Mouse (Mus musculus) liver, embryonic 12.5 days (tissue): Measurements from ENCODE around the gene Vipr2. TPM values are rescaled to one million over a fixed set of nuclear protein-coding genes. Genes with fewer than 3 reads are reported as not detected.
A peak's percentile ranks its signal among the peaks of the same experiment; 100 is the strongest.

Experiments used
- ATAC-seq: fragments of 200-750 bp; cut with Nextera tagmentation; 2 replicates; pipeline ENCODE4 v1.8.0; 2017; ENCODE audit warnings: moderate number of reproducible peaks, mild to moderate bottlenecking, moderate library complexity
- H3K27ac ChIP-seq: fragments of 300-500 bp; sonication (generic); 2 replicates; pipeline ENCODE4 v1.5.1; 2016; ENCODE audit warnings: mild to moderate bottlenecking
- H3K27me3 ChIP-seq: fragments of 300-500 bp; sonication (generic); replicated peaks from 2 replicates; pipeline ENCODE4 v1.6.1; 2016; ENCODE audit warnings: mild to moderate bottlenecking, moderate library complexity
- H3K36me3 ChIP-seq: fragments of 300-500 bp; sonication (generic); 2 replicates; pipeline ENCODE4 v1.6.1; 2016; ENCODE audit warnings: mild to moderate bottlenecking, moderate library complexity
- H3K4me1 ChIP-seq: fragments of 300-500 bp; sonication (generic); 2 replicates; pipeline ENCODE4 v1.6.1; 2016
- H3K4me2 ChIP-seq: fragments of 300-500 bp; sonication (generic); 2 replicates; pipeline ENCODE4 v1.6.1; 2016; ENCODE audit warnings: mild to moderate bottlenecking, moderate library complexity
- H3K4me3 ChIP-seq: fragments of 300-500 bp; sonication (generic); 2 replicates; pipeline ENCODE4 v1.5.1; 2016; ENCODE audit warnings: mild to moderate bottlenecking, moderate library complexity
- H3K9ac ChIP-seq: fragments of 300-500 bp; sonication (generic); 2 replicates; pipeline ENCODE4 v1.6.1; 2016; ENCODE audit warnings: mild to moderate bottlenecking, moderate library complexity
- H3K9me3 ChIP-seq: fragments of 300-500 bp; sonication (generic); replicated peaks from 2 replicates; pipeline ENCODE4 v1.6.1; 2016; ENCODE audit warnings: mild to moderate bottlenecking, moderate library complexity
- WGBS: fragments of 180-500 bp; shearing (Covaris S2); methylation state at CpG from one replicate; pipeline ENCODE4 v1.1.7; 2016; ENCODE audit not compliant: insufficient replicate concordance; 5-methylcytosine and 5-hydroxymethylcytosine counted together
- polyA plus RNA-seq: library from polyadenylated mRNA; unstranded; fragments of >200 nt; fragmentation: Nextera tagmentation; extraction: Ambion mirVana; gene quantifications from 2 replicates; pipeline ENCODE4 v1.2.1, GENCODE M21; 2016

The Vipr2 gene
- 0.27 and 0.38 TPM in 2 replicates for polyA plus RNA-seq

DNA sequence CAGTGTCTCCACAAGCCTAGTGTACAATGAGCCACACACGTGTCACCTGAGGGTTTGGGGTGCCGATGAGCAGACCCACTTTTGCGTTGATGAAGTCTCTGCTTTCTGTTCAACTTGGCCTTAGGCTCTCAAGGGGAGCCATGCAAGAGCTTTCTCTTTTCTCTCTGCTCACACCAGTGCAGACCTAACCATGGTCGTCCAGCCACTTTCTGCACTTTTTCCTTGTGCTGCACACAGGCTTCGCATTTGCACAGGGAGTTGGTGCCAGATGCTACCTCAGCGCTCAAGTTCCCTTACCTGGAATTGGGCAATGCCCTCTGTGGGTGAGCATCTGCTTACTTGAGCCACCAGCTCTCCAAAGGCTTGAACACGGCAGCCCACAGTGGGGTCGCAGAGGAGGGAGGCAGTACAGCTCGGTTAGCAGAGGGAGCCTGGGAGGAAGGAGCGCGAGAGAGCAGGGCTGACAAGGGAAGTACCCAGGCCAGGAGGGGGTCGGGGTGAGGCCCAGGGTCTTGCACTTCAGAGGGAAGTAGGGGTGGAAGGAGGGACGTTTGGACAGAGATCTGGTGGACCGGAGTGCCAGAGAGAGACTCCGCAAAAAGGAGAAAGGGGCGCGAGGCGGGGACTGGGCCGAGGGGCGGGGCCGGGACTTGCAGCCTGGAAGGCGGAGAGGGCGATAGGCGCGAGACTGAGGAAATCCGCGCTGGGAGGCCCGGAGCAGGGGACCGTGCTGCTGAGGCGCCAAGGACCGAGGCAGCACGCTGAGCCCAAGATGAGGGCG is at the start of gene Vipr2:
Gene Vipr2, plus strand, starts transcription at position 653 of the 781 bp plus-strand sequence.
- peak; percentile 75 for ATAC-seq
- peak within 1 kb of the TSS; percentile 52 for H3K4me3 ChIP-seq
- WGBS = 4% methylated on average over 33 of the region's 33 CpGs
- no peak within 1 kb of the TSS for H3K27ac ChIP-seq
- H3K4me2 ChIP-seq = peak within 1 kb of the TSS; percentile 71
- H3K9me3 ChIP-seq = no peaks in the 10 kb centered on the region
- H3K27me3 ChIP-seq = peaks cover 43% of the 10 kb centered on the region
- H3K4me1 ChIP-seq = 0 out of 2 replicates have a peak, but pooled peaks cover 4% of the 10 kb centered on the region
- H3K36me3 ChIP-seq = no peaks in the 10 kb centered on the region
- H3K9ac ChIP-seq = peak within 1 kb of the TSS; percentile 35; the same call in 1 of the 2 replicates

DNA sequence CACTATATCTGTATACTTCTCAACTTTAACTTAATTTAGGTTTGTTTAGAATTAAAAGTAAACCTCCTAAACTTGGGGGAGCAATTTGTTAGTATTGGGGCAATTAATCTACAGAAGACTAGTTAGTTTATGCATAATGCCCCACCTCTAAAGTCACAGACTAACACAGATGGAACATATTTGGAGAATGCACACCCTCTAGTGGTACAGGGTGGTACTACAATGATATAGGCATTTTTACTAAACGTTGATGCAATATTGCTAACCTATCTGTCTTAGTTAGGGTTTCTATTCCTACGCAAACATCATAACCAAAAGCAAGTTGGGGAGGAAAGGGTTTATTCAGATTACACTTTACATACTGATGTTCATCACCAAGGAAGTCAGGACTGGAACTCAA is 49.4 kb upstream of the Vipr2 start:
- no peaks in the 10 kb centered on the region for H3K9me3 ChIP-seq
- no peak overlapping the region for H3K9ac ChIP-seq
- H3K27me3 ChIP-seq = no peaks in the 10 kb centered on the region
- H3K4me1 ChIP-seq = no peaks in the 10 kb centered on the region
- no peak overlapping the region for H3K27ac ChIP-seq
- H3K4me2 ChIP-seq = no peak overlapping the region
- no peak for ATAC-seq
- H3K4me3 ChIP-seq = no peak overlapping the region
- H3K36me3 ChIP-seq = no peaks in the 10 kb centered on the region
- 54% methylated on average over 2 of the region's 2 CpGs for WGBS

DNA sequence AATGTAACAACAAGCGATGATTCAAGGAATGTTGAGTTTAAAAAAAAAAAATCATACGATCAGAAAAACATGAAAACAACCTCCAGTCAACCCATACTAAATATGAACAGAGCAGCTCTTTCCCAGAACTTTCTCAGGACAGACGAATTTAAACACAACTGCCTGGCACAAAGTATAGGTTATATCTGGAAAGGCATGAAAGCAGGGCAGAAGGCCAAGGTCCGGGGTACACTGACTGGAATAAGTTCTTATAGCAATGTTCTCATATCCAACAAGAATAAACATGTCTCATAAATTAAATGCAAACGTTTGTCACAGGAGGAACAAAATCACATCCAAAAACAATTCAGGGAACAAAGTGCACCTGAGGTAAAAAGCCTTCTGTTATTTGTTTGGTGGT is 42.2 kb upstream of the Vipr2 start:
- no peak overlapping the region for H3K4me2 ChIP-seq
- no peaks in the 10 kb centered on the region for H3K36me3 ChIP-seq
- ATAC-seq = no peak
- H3K27me3 ChIP-seq = no peaks in the 10 kb centered on the region
- H3K9me3 ChIP-seq = no peaks in the 10 kb centered on the region; the same call in 1 of the 2 replicates
- no peak overlapping the region for H3K4me3 ChIP-seq
- H3K9ac ChIP-seq = no peak overlapping the region
- no peak overlapping the region for H3K27ac ChIP-seq
- H3K4me1 ChIP-seq = no peaks in the 10 kb centered on the region
- 56% methylated on average over 5 of the region's 5 CpGs for WGBS

DNA sequence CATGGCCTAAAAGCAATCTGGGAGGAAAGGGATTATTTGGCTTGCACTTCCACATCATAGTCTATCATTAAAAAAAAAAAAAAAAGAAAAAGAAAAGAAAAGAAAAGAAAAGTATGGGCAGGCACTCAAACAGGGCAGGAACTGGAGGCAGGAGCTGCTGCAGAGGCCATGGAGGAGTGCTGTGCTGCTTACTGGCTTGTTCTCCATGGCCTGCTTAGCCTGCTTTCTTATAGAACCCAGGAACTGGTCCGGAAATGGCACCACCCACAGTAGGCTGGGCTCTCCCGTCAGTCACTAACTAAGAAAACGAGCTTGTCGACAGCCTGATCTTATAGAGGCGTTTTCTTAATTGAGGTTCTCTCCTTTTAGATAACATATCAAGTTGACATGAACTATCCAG is 32.7 kb upstream of the Vipr2 start:
- H3K27ac ChIP-seq = no peak overlapping the region
- H3K27me3 ChIP-seq = 0 out of 2 replicates have a peak, but pooled peaks cover 5% of the 10 kb centered on the region
- 71% methylated on average over 5 of the region's 5 CpGs for WGBS
- peaks cover 12% of the 10 kb centered on the region for H3K4me1 ChIP-seq
- H3K9ac ChIP-seq = no peak overlapping the region
- no peak overlapping the region for H3K4me3 ChIP-seq
- no peak overlapping the region for H3K4me2 ChIP-seq
- H3K9me3 ChIP-seq = no peaks in the 10 kb centered on the region
- H3K36me3 ChIP-seq = no peaks in the 10 kb centered on the region
- no peak for ATAC-seq

DNA sequence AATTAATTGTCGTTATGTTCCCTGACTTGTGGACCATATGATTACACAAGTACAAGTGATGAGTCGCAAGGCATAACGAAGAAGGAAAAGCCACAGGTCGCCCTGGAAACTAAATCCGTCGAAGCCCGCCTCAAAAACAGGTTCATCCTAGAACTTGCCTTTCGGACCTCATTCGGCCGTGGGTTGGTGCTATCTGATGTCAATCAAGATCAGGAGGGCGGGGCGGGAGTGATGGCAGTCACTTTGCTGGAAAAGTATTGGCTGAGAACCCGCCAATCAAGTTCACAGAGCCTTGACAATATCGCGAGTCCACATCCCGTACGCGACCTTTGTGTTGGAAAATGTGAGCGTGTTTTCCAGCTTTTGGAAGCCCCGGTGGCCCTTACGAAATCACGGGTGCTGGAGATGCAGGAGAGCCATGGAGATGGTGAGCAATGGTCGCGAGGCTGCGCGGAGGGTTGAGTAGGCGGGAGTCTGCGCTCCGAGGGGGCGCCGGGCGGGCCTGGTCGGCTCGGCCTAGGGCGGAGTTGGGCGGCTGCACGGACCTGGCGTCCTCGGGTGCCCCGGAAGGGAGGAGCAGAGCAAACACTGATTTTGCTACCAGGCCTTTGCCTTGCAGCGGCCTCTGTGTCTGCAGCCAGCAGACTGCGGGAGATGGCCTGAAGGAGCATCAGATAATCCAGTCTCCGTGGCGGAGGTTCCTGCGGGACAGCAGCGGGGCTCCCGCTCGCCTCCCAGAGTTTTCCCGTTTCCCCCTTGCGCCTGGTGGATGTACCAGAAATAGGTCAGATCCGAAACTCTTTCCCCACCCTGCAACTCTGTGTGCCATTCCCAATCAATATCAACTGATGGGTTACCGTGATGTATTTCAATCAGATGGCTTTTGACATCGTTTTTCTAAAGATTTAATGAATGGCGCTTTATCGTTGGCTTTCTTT is 29.8 kb upstream of the Vipr2 start, which contains the start of gene Zfp386:
Gene Zfp386, plus strand, starts transcription at position 285 of the 938 bp plus-strand sequence.
- H3K9me3 ChIP-seq = no peaks in the 10 kb centered on the region
- H3K27me3 ChIP-seq = 0 out of 2 replicates have a peak, but pooled peaks cover 5% of the 10 kb centered on the region
- H3K4me1 ChIP-seq = peaks cover 12% of the 10 kb centered on the region
- peak within 1 kb of the TSS; percentile 78 for H3K4me2 ChIP-seq
- 1% methylated on average over 55 of the region's 55 CpGs for WGBS
- H3K4me3 ChIP-seq = peak within 1 kb of the TSS; percentile 68
- ATAC-seq = peak; percentile 97
- H3K36me3 ChIP-seq = no peaks in the 10 kb centered on the region
- H3K9ac ChIP-seq = peak within 1 kb of the TSS; percentile 65
- H3K27ac ChIP-seq = peak within 1 kb of the TSS; percentile 66

DNA sequence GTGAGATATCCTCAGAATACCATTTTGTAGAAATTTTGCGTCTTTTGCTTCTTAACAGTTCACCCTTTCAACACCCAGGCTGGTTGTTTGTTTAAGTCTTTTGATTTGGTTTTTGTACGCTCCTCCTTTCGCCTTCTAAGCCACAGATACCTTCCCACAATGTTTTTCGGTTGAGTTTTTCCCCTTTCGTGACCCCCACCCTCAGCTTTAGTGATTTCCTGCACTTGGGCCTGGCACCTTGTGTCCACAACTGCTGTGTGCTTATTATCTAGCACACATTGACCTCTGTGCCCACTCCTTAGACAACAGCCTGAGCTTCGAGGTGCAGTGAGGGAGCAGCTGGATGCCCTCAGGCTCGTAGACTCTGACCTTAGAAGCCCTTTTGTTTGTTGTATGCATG is 28.8 kb upstream of the Vipr2 start:
- 67% methylated on average over 7 of the region's 7 CpGs for WGBS
- H3K4me1 ChIP-seq = peaks cover 12% of the 10 kb centered on the region
- no peak overlapping the region for H3K9ac ChIP-seq
- no peak for ATAC-seq
- peak overlapping the region; percentile 68; the same call in 1 of the 2 replicates for H3K4me3 ChIP-seq
- no peaks in the 10 kb centered on the region for H3K9me3 ChIP-seq
- H3K36me3 ChIP-seq = no peaks in the 10 kb centered on the region
- H3K27ac ChIP-seq = no peak overlapping the region
- H3K27me3 ChIP-seq = 0 out of 2 replicates have a peak, but pooled peaks cover 5% of the 10 kb centered on the region
- peak overlapping the region; percentile 78 for H3K4me2 ChIP-seq

DNA sequence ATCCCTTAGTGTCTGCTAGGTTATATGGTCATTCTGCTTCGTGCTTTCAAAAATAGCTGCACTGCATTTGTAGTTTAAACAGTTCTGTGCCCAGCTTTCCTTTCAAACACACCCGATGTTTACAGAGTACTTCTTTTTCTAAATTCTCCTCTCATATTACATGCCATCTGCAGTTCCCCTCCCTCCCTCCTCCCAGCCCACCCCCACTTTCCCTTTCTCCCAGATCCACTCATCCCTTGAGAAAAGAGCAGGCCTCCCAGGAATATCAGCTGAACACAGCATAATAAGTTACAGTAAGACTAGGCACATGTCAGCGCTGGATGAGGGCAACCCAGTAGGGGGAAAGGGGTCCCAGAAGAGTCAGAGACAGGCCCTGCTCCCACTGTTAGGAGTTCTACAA is 28.3 kb upstream of the Vipr2 start:
- 78% methylated on average over 3 of the region's 3 CpGs for WGBS
- no peak overlapping the region for H3K9ac ChIP-seq
- no peak for ATAC-seq
- peaks cover 12% of the 10 kb centered on the region for H3K4me1 ChIP-seq
- no peak overlapping the region for H3K4me3 ChIP-seq
- 0 out of 2 replicates have a peak, but pooled peaks cover 5% of the 10 kb centered on the region for H3K27me3 ChIP-seq
- H3K36me3 ChIP-seq = no peaks in the 10 kb centered on the region
- no peaks in the 10 kb centered on the region for H3K9me3 ChIP-seq
- no peak overlapping the region for H3K27ac ChIP-seq
- H3K4me2 ChIP-seq = no peak overlapping the region

DNA sequence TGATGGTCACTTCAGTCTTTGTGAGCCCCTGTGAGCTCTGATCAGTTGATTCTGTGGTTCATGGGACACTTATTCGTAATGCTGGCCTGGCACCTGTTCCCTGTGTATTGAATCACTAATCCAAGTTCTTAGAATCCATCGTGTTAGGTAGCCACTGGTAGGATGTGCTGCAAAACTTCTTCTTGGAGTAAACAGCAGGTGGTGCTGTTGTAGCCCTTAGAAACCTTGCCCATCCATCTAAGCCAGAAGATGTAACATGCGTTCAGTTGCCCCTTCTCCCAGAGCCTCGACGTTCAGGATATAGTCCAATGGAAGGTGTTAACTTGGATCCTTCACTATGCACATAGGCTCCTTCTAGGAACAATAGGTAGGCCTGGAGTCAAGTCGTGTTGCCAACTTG is 27.8 kb upstream of the Vipr2 start:
- no peak for ATAC-seq

DNA sequence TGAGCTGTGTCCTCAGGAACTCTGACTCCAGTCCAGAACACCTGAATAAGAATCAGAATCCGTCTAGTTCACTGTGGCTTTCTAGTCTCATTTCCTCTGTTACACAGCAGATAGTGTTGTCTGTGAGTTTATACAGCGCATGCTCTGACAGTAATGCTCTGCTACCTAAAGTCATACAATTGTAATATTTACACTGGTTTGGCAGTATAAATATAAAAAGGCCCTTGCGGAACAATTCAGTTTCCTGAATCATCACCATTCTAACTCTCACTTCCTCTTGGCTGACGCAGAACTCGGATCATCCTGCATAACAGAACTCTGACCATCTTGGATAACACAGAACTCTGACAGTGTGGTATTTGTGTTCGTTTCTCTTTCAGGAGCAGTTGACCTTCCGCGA is 23.2 kb upstream of the Vipr2 start:
- ATAC-seq = no peak
- WGBS = 80% methylated on average over 8 of the region's 8 CpGs
- 0 out of 2 replicates have a peak, but pooled peaks cover 2% of the 10 kb centered on the region for H3K9me3 ChIP-seq
- H3K4me3 ChIP-seq = no peak overlapping the region
- H3K4me1 ChIP-seq = 0 out of 2 replicates have a peak, but pooled peaks cover 1% of the 10 kb centered on the region
- H3K27me3 ChIP-seq = no peaks in the 10 kb centered on the region
- H3K4me2 ChIP-seq = no peak overlapping the region
- H3K27ac ChIP-seq = no peak overlapping the region
- H3K9ac ChIP-seq = no peak overlapping the region
- peaks cover 40% of the 10 kb centered on the region for H3K36me3 ChIP-seq

More for the DNA sequence above, 27.8 kb upstream of the Vipr2 start:
- H3K9ac ChIP-seq = no peak overlapping the region
- H3K4me1 ChIP-seq = peaks cover 12% of the 10 kb centered on the region
- H3K4me2 ChIP-seq = no peak overlapping the region
- H3K36me3 ChIP-seq = peaks cover 3% of the 10 kb centered on the region
- no peaks in the 10 kb centered on the region for H3K9me3 ChIP-seq
- WGBS = 56% methylated on average over 6 of the region's 6 CpGs
- H3K27ac ChIP-seq = no peak overlapping the region
- H3K27me3 ChIP-seq = 0 out of 2 replicates have a peak, but pooled peaks cover 5% of the 10 kb centered on the region
- no peak overlapping the region for H3K4me3 ChIP-seq

DNA sequence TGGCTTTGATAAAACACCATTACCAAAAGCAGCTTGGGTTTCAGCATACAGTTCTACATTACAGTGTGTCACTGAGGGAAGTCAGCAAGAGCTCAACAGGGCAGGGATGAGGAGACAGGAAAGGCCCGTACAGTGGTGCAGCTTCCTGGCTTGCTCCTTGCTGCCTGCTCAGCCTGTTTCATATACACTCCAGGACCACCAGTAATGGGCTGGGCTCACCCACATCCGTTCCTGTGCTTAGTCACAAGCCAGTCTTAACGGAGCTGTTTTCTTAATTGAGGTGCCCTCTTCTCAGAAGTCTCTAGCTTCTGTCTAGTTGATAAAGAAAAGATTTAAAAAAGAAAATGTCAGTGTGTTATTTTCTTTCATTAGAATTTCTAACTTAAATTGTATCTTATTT is 21.4 kb upstream of the Vipr2 start:
- Histone ChIP-seq H3K27me3 (no peaks in the 10 kb centered on the region), H3K4me1 (no peaks in the 10 kb centered on the region), H3K4me3 (no peak overlapping the region), H3K9ac (no peak overlapping the region), H3K27ac (no peak overlapping the region), H3K9me3 (peaks cover 14% of the 10 kb centered on the region), H3K36me3 (peaks cover 56% of the 10 kb centered on the region), H3K4me2 (no peak overlapping the region)
- ATAC-seq = no peak
- 68% methylated on average over 3 of the region's 3 CpGs for WGBS

DNA sequence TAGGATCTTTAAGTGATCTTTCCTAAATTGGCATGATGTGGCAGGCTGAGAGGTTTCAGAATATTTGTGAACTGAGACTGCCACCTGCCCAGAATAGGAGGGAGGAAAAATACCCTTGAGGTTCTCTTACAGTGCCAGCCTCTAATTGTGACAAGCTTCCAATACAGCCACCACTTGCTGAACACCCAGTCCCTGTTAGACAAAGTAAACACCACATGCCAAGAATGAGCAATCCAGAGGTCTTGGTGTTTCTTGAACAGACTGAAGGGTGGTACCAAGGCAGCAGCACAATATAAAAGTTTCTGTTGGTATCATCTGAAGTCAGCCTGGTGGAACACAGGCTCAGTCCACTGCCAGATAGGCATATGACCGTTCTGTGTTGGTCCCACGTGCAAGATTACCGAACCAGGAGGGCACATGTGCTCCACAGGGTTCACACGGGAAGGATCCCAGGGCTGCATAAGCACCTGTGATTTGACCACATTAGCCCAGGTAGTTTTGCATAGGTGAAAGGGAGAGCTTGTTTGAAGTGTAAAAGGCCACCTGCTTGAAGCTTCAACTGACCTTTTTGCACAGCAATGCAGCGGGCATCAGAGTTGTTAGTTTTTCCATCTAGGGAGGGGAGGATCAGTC is 15.8 kb upstream of the Vipr2 start:
- Histone ChIP-seq H3K27me3 (no peaks in the 10 kb centered on the region), H3K4me2 (no peak overlapping the region), H3K27ac (no peak overlapping the region), H3K9ac (no peak overlapping the region), H3K4me1 (no peaks in the 10 kb centered on the region), H3K4me3 (no peak overlapping the region), H3K36me3 (peaks cover 46% of the 10 kb centered on the region), H3K9me3 (peaks cover 14% of the 10 kb centered on the region)
- WGBS = 78% methylated on average over 5 of the region's 5 CpGs
- ATAC-seq = no peak
